Mouse (Mus musculus) B cell, adult 2 months (primary cell): Measurements from ENCODE around the gene Gpr83.

Experiments used
- DNase-seq, 2 experiments: peaks; one replicate each; pipeline ENCODE4 v3.0.0; 2022

Gpr83 gene

DNA sequence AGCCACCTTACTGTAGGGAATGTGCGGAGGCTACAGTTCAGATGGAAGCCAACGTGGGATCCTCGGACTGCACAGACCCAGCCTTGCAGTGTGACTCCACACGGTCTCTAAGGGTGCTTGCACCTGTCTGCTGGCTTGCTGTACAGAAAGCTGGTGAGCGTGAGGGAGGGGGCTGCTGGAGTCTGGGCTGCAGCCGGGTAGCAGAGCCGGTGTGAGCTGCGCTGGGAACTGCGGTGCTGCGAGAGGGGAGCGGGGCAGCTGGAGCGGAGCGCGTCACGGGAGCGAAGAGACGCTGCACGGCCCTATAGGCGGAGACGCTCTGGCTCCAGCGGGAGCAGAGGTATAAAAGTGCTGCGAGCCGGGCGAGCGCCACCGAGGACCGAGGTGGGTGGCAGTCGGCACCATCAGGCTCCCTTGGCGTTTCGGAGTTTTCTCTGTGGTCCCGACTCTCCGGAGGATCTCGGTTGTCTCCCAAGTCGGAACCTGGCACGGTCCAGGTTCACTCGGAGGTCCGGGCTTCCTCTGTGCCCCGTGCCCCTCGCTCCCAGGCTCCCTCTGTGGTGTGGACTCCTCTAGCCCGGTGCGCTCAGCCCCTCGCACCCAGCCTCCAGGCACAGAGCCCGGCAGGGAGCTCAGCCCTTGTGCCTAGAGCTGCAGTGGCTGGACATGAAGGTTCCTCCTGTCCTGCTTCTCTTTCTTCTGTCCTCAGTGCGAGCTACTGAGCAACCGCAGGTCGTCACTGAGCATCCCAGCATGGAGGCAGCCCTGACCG, at the start of gene Gpr83:
Gpr83 (plus strand) TSS at position 343 of the 772 bp plus-strand sequence.
- DNase-seq: no peak

DNA sequence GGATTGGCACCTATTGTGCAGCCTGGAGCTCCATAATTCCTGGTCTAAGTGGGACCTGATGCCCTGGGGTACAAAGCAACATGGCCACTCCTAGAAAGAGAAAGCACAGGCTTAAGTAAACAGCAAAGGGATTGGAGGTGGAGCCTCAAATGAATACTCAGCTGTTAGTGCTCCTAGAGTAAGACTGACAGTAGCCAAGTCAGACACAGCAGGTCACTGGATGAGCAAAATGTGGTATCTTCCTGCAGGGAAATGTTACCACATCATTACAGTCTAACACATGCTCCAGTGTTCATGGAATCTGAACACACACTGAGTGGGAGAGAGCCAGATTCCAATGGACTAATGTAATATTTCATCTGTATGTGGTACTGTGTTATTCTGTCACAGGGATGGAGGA, 38.6 kb upstream of the Gpr83 start:
- no peak for DNase-seq

DNA sequence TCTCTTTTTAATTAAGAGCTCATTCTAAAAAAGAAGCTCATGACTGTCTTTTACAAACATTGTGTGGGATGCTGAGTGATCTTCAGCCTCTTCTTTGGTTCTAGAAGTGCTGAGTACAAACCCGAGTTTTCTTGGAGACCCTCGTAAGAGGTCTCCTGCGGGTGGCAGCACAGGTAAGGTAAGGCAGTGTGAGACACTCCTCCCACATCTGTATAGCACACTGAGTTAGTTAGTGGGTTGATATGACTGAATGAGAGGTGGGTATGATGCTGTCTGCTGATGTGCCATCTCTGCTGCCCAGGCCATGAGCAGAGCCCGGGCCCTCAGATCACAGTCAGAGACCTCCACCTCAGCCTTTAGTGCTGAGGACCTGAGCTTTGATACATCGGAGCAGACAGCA, 35.2 kb upstream of the Gpr83 start:
- no peak for DNase-seq

DNA sequence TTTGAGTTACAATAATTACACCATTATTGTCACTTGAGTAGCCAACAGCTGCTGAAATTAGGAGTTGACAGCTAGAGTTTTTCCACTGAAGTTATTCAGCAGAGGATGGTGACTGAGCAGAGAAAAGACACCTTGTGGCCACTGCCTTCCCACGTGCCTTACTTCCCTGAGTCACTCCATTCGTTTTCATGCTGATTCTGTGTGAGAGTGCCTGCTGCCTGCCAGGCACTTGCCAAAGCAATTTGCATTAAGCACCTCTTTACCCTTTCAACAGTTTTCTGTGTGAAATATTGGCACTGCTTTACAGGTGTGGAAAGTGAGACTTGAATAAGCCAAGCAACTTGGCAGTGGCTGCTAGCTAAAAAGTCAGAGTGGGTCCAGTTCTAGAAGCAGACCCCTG, 32.1 kb upstream of the Gpr83 start:
- no peak for DNase-seq

DNA sequence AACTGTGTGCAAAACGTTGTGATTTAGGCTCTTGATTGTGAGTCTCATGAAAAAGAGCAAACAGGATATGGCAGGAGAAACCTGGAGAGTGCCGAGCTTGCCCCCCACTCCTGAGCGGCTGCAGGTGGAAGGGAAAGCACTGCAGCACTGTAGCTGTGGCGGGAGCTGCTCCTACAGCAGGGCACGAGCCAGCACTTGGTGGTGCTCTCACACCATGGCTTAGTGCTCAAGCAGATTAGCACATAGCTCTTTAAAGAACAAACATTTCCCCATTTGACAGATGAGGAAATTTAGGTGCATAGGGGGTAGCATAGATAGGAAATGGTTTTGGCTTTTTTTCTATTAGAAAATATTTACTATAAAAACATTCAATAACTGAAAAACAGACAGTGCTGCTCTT, 28.0 kb upstream of the Gpr83 start:
- DNase-seq: no peak

DNA sequence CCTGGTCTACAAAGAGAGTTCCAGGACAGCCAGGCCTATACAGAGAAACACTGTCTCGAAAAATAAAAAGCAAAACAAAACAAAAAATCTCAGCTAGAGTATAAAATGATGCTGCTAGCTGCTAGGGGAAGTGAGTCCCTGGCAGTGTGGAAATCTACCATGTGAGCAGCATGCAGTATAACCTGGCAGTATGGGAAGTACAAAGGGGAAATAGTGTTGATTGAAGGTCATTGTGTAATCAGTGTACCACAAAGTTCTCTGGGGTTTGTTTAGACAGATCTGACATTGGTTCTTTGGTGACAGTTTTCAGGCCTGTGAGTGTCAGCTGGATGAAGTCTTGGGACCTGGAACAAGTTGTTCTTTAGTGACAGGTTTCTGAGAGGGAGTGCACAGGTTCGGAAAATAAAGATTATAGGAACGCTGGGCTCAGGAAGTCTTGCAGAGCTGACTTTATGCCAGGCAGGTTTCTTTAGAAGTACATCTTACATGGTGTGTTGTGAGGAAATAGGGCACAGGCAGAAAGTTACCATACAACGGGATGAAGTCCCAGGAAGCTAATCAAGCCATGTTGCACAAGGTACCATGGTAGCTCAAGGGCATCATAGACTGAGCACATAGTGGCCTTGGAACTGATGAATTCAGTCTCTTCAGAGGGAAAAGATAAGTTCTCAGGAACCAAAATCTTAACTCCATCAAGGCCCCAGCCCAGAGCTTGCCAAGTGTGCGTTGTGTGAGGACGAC, 24.5 kb upstream of the Gpr83 start:
- no peak for DNase-seq

DNA sequence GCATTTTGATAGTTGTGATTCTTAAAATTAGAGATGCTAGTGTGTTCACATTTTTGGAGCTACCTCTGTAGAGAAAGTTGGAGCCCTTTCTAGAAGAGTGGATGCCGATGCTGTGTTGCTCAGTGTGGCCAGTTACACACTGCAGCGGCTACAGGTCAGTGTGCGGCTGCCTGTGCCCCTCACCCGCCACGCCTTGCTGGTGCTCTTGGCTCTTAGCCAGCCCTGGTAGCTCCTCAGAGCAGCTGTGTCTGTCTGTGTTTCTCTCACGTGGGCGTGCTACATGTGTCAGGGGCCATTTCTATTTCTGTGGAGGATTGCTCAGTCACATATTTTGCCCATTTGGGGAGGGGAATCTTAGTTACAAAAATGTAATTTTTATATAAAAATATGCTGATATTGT, 20.5 kb upstream of the Gpr83 start:
- DNase-seq: peak; percentile 9 to 12

DNA sequence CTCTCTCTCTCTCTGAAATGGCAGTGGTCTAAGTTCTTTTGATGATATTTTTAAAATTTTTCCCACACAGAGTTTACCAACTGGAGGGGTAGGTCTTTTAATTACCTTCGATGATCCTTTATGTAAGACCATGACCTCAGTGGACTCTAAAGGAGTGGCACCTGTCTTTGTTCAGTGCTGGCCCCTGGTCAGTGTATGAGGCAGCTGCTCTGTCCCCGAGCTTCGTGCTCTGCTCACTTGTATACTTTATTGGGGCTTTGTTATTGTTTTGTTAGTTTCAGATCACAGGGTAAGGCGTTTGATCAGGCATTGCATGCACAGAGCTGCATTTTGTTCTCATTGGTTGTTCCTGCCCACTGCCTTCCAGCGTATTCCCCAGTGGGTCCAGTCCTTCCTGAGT, 20.0 kb upstream of the Gpr83 start:
- DNase-seq: no peak

DNA sequence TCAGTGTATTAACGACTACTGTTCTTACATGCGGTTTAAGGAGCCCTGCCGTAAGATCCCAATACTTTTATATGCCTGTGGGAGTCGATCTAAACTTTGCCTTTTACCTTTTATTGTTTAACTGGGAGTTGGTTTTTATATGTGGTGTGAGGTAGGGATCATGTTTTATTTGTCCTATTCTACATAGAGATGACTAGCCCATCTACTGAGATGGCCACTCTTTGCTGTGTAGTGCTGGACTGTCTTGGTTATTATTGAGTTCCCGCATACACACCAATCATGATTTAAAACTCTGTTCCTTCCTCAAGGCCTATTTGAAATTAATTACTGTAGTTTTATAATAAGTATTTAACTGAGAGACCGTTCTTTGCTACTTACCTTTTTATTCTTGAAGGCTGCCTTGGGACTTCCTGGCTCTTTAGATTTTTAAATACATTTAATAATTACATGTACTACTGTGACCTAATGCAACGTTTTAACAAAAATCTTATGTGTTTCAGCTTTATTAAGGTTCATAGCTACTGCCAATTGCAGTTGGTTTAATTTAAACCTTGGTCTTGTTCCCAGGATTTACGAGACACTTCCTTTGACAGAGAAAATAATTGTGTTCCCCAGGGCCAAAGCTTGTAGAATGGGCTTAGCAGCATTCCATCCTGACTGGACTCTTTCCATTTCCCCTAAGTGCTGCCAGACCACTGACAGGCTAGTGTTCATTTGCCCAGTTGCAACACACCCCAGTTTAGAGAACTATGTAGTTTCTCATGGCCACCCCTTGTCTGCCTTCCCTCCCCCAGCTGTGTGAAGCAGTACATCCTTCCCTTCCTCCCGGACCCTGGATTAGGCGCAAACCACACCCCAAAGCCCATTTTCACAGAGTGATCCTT, 17.9 kb upstream of the Gpr83 start:
- DNase-seq: no peak

DNA sequence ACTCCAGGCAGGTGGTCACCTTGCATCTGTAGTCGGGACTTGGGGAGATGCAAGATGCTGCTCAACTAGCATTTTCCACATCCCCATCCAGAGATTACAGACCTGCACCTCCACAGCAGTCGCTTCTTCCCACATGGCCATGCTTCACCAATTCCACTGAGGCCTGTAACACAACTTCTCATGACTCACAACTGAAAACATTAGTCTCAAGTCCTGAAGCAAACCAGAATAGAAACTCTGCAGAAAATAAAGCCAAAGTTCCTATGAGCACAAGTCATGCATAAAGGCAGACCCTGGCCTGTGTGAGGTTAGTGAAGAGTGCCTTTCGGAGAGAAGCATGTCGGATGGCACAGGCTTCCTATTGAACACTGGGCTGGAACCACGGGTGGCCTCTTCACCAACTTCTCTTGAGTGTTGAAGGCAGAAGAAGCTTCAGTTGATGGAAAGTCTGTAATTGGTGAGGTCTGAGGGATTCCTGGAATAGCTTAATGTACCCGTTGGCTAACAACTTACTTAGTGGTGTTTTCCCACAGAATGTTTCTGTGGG, 16.6 kb upstream of the Gpr83 start:
- no peak for DNase-seq

DNA sequence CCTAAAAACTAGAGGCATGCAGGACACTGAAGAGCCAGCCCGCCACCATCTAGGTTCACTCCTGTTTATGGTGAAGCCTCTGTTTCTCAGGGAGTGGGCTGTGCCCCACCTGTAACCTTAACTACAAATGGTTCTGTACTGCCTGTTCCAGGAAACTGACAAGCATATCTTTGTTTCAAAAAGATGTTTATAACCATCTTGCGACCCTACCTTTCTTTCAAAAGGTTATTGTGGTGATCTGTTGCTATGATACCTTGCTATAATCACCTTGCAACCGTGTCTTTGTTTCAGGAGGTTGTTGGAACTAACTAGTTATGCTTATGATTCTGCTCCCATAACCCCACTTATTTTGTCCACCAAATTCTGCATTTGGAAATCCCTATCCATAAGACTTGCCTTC, 16.1 kb upstream of the Gpr83 start:
- DNase-seq: no peak

DNA sequence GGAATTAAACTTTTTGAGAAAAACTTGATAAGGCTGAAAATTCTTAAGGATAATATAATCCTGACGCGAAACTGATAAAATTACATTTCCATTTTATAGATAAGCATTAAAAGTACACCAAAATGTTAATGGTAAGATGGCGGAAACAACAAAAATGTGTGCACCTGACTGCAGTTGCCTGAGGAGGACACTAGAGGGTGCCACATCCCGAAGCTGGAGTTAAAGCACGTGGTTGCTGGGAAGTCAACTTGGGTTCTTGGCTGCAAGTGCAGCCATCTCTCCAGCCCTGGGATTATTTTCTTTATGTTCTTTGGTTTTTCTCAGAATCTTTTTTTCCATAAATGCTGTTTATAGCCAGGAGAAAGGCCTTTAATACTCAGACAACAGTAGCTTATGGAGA, 13.6 kb upstream of the Gpr83 start:
- peak; percentile 27 to 28 for DNase-seq

DNA sequence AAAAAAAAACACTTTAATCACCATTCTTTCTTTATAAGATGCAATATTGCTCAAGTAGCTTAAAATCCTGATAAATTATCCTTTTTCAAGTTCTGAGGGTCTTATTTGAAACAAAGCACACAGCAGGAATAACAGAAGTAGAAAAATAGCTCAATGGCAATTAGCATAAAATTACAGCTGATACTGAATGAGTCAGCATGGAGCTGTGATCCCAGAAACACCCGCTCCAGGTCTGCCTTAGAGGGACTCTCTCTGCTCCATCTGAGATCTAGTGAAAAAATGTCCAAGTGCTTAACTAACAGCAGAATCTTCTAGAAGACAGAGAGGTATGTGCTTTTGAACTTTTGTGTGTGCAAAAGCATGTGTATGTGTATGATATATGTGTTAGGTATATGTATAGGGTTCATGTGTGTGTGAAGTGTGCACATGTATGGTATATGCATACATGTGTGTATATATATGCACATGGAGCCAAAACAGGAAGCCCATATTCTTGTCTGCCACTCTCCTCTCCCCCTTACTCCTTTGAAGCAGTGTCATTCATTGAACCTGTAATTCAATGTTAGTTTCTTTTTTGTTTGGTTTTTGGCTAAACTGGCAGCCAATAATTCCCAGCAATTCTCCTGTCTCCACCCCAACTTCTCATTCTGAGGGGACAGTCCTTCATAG, 11.6 kb upstream of the Gpr83 start:
- no peak for DNase-seq

DNA sequence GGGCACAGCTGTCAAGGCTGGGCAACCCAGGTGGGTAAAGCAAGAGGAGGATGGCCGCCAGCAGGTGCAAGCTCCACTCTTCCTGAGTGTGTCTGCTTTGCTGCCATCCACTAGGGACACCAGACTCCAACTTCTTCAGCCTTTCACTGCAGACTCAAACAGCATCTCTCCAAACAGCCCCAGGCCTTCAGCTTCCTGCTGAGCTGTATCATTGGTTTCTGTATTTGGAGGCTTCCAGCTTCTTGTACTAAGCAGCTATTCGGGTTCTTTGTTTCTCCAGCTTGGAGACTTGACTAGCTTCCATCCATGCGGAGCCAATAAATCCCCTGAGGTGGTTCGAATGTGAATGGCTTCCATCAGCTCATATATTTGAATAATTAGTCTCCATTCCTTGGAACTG, 5.4 kb upstream of the Gpr83 start:
- DNase-seq: no peak

DNA sequence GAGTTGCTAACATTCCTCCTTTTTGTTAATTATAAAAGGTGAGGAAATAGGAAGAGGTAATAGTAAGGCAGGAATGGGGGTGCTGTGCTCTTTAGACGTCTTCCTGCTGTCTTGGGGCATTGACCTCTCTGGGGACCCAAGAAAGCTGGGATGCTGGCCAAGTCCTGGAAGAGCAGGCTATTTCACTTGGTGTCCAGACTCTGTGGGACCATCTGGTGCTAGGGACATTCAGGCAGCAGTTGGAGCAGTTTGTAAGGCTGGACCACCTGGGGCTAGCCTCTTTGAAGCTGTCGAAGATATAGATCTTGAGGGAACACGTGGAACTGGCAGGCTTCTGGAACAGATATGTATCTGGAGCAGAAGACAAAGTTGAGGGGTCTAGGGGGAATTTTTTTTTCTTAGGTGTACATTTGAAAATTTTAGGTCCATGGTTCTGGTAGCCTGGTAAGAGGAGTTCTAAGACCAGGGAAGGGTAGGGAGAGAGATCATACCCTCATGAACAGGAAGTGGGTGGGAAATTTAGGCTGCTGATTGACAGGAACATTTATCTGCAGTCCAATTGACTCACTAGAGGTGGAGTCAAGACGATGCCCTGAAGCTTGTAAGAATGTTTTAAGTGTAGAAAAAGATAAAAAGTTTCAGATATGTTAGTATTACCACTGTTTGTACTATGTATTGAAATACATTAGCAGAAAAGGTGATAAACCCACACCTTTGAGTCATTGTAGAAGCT, 2.9 kb upstream of the Gpr83 start:
- DNase-seq: no peak

DNA sequence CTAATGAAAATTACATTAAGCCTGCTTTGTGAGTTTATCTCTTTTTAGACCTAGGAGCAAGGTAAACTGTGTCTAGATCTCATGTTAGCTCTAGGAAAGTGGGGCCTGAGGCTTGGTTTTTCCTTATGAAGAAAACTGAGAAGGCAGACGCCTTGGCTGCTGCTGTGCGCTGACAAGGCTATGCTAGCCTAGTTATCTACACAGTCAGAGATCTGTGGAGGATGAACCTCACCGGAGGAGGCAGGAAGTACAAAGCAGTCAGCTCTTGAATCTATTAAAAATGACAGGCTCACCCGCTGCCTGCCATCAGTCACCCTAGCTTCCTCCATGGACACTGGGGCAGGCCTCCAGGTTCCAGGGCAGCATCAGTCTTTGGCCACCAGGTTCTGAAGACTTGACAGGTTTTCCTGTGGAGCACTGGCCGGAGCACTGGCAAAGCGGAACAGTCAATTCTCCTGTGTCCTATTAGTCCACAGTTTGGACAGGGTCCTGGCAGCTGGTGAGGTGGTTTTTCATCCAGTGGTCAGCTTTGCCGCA, 1.8 kb upstream of the Gpr83 start:
- DNase-seq: no peak

DNA sequence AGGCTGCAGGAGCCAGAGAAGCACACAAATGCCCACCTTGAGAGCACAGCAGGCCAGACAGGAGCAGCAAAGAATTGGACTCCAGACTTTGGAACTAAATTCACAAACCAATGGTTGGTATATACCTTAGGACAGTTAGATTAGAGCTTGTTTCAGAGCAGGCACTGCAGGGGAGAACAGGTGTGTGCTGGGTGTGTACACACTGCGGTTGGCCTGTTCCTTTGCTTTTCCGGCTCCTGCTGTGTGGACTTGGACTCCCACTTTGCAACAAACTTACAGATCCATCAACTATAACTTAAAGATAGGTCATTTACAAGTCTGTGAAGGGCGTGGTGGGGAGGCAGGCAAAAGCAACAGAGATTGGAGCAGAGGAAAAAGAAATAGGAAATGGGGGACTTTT, 1.2 kb upstream of the Gpr83 start:
- no peak for DNase-seq

DNA sequence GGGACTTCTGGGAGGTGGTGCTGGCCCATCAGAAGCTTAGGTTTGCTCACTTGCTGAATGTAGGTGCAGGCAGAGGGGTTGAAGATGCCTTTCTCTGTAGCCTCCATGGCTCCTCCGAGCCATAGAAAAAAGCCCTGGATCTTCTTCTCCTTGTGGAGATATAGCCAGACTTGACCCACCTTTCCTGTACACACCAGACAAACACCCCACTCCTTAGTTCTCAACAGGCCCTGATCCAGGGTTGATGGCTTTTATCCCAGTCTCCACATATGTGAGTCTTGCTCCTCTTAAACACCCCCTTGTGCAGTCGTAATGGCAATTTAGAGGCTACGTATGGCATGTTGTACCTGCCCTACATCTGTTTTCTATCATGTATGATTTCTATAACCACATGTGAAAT, 3.1 kb downstream of the Gpr83 start:
- DNase-seq: no peak

DNA sequence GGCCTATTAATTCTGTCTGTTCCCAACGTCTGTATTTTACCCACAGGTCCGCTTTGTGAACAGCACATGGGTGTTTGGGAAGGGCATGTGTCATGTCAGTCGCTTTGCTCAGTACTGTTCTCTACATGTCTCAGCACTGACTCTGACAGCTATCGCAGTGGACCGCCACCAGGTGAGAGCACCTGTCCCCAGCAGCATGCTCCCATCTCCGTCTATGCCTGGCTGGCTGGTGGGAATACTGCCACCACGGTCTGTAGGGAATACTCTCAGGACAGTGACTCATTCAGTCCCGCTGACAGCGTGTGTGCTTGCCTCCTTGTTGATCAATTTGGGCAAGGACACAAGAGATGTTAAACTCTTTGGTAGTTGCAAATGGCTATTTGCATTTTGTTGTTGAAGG, 4.7 kb downstream of the Gpr83 start:
- DNase-seq: no peak

DNA sequence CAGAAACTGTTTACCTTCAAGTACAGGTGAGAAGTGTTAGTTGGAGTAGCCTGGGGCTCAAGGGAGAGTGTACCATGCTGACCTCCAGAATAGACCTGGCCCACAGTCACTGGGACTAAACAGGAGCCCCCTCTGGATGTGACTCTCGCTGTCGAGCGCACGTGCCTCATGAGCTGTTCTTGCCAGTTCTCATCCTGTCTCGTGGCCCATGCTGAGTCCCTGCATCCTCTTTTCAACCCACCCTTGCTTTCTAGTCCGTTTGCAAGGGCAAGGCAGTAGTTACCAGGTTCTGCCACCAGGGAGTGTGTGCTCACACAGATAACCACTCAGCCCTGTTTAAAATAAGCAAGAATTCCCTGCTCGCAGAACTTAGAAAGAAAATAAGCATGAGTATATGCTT, 6.9 kb downstream of the Gpr83 start:
- DNase-seq: peak; percentile 61 to 64

DNA sequence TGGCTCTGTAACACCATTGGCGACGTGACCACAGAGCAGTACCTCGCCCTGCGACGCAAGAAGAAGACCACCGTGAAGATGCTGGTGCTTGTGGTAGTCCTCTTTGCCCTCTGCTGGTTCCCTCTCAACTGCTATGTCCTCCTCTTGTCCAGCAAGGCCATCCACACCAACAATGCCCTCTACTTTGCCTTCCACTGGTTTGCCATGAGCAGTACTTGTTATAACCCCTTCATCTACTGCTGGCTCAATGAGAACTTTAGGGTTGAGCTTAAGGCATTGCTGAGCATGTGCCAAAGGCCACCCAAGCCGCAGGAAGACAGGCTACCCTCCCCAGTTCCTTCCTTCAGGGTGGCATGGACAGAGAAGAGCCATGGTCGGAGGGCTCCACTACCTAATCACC, 8.3 kb downstream of the Gpr83 start:
- no peak for DNase-seq

DNA sequence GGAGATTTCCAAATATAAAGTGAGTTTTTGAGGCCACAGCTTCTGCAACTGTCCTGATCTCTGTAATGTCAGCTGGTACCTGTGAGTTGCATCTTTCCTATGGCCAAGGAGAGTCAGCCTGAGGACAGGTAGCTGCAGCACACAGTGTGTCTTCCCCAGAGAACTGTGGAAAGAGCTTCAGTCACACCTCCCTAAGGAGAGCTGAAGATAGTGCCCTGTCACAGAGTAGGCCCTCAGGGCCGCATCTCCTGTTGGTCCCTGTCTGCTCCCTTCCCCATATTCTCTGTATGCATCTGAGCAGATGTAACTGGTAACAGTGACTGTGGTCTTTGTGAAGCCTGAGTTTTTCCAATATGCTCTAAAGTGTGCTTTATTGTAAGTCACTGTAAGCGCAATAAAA, 10.4 kb downstream of the Gpr83 start:
- no peak for DNase-seq
